Mouse (Mus musculus) liver, postnatal 0 days (tissue): Measurements from ENCODE around the gene Akap7. TPM values are rescaled to one million over a fixed set of nuclear protein-coding genes. Genes with fewer than 3 reads are reported as not detected.

Experiments used
- ATAC-seq: fragments of 200-750 bp; cut with Nextera tagmentation; 2 replicates; pipeline ENCODE4 v1.8.0; 2017; ENCODE audit warnings: mild to moderate bottlenecking, moderate library complexity
- DNase-seq: peaks from one replicate; pipeline ENCODE4 v3.0.0-alpha.2; 2016
- H3K27ac ChIP-seq: fragments of 300-500 bp; sonication (generic); 2 replicates; pipeline ENCODE4 v1.5.1; 2014; ENCODE audit warnings: antibody characterized with exemption, moderate library complexity, mild to moderate bottlenecking, low read depth
- H3K27me3 ChIP-seq: fragments of 300-500 bp; sonication (generic); 2 replicates; pipeline ENCODE4 v1.6.1; 2014; ENCODE audit warnings: low read length, control low read depth, mixed read lengths; ENCODE audit not compliant: insufficient read depth
- H3K36me3 ChIP-seq: fragments of 300-500 bp; sonication (generic); replicated peaks from 2 replicates; pipeline ENCODE4 v1.6.1; 2014; ENCODE audit warnings: mild to moderate bottlenecking, control low read depth, low read length, moderate library complexity, mixed read lengths; ENCODE audit not compliant: insufficient read depth
- H3K4me1 ChIP-seq: fragments of 300-500 bp; sonication (generic); 2 replicates; pipeline ENCODE4 v1.6.1; 2014; ENCODE audit warnings: antibody characterized with exemption, mild to moderate bottlenecking, control low read depth; ENCODE audit not compliant: insufficient read depth
- H3K4me2 ChIP-seq: fragments of 300-500 bp; sonication (generic); 2 replicates; pipeline ENCODE4 v1.6.1; 2014; ENCODE audit warnings: low read depth, mild to moderate bottlenecking, low read length, moderate library complexity, mixed read lengths
- H3K4me3 ChIP-seq: fragments of 300-500 bp; sonication (generic); 2 replicates; pipeline ENCODE4 v1.5.1; 2014; ENCODE audit warnings: low read depth, low read length
- H3K9ac ChIP-seq: fragments of 300-500 bp; sonication (generic); replicated peaks from 2 replicates; pipeline ENCODE4 v1.6.1; 2014; ENCODE audit warnings: mild to moderate bottlenecking, moderate library complexity
- H3K9me3 ChIP-seq: fragments of 300-500 bp; sonication (generic); 2 replicates; pipeline ENCODE4 v1.6.1; 2016; ENCODE audit warnings: mild to moderate bottlenecking, control low read depth, low read length, mixed read lengths
- CTCF ChIP-seq: sonication (generic); IDR thresholded peaks from 2 replicates; pipeline ENCODE4 v1.5.1; 2016; ENCODE audit warnings: antibody characterized with exemption, low read depth
- EP300 ChIP-seq: IDR thresholded peaks from 2 replicates; pipeline ENCODE4 v1.6.1; 2016; ENCODE audit warnings: antibody characterized with exemption, low read depth, mild to moderate bottlenecking
- WGBS: fragments of 180-500 bp; shearing (Covaris S2); extraction: QIAGEN DNeasy Blood & Tissue Kit; methylation state at CpG from one replicate; pipeline ENCODE4 v1.1.7; 2014; ENCODE audit not compliant: insufficient replicate concordance; 5-methylcytosine and 5-hydroxymethylcytosine counted together
- polyA plus RNA-seq: library from polyadenylated mRNA; unstranded; fragments of >200 nt; fragmentation: Nextera tagmentation; extraction: Ambion mirVana; gene quantifications from 2 replicates; pipeline ENCODE4 v1.2.1, GENCODE M21; 2015

Gene Akap7
- polyA plus RNA-seq, 1 experiment from 2014 or later = 15.9 TPM

GRCm38 (mm10) chr10:25273731-25274130 lies 33.9 kb downstream of the Akap7 start:
- Histone ChIP-seq H3K27me3 (no peaks in the 10 kb centered on the region), H3K4me3 (no peak overlapping the region)
- 77% methylated on average over 1 of the region's 1 CpGs for WGBS

GRCm38 (mm10) chr10:25271756-25272155 lies 35.9 kb downstream of the Akap7 start:
- Histone ChIP-seq H3K9ac (no peak overlapping the region), H3K9me3 (no peaks in the 10 kb centered on the region), H3K4me3 (no peak overlapping the region), H3K4me2 (no peak overlapping the region), H3K4me1 (0 out of 2 replicates have a peak, but pooled peaks cover 9% of the 10 kb centered on the region), H3K27me3 (no peaks in the 10 kb centered on the region), H3K27ac (no peak overlapping the region), H3K36me3 (0 out of 2 replicates have a peak, but pooled peaks cover 3% of the 10 kb centered on the region)
- TF ChIP-seq CTCF (no peak), EP300 (no peak)
- WGBS = 90% methylated on average over 2 of the region's 2 CpGs
- DNase-seq (no peak), ATAC-seq (no peak)

More at GRCm38 (mm10) chr10:25273731-25274130, 33.9 kb downstream of the Akap7 start:
- Histone ChIP-seq H3K9me3 (no peaks in the 10 kb centered on the region), H3K4me1 (0 out of 2 replicates have a peak, but pooled peaks cover 8% of the 10 kb centered on the region), H3K9ac (no peak overlapping the region), H3K27ac (no peak overlapping the region), H3K4me2 (no peak overlapping the region), H3K36me3 (no peaks in the 10 kb centered on the region)
- ATAC-seq (no peak), DNase-seq (no peak)
- TF ChIP-seq CTCF (no peak), EP300 (no peak)

GRCm38 (mm10) chr10:25271207-25271606 lies 36.5 kb downstream of the Akap7 start:
- Histone ChIP-seq H3K27me3 (no peaks in the 10 kb centered on the region), H3K36me3 (0 out of 2 replicates have a peak, but pooled peaks cover 3% of the 10 kb centered on the region), H3K27ac (no peak overlapping the region), H3K4me1 (0 out of 2 replicates have a peak, but pooled peaks cover 9% of the 10 kb centered on the region), H3K9ac (no peak overlapping the region), H3K4me3 (no peak overlapping the region), H3K4me2 (no peak overlapping the region), H3K9me3 (no peaks in the 10 kb centered on the region)
- TF ChIP-seq EP300 (no peak), CTCF (no peak)
- ATAC-seq (no peak), DNase-seq (no peak)
- 82% methylated on average over 8 of the region's 8 CpGs for WGBS

GRCm38 (mm10) chr10:25268476-25269351 lies 39.0 kb downstream of the Akap7 start:
- ATAC-seq (peak; percentile 62), DNase-seq (no peak)
- Histone ChIP-seq H3K4me3 (no peak overlapping the region), H3K9me3 (no peaks in the 10 kb centered on the region), H3K27me3 (no peaks in the 10 kb centered on the region), H3K9ac (no peak overlapping the region), H3K36me3 (0 out of 2 replicates have a peak, but pooled peaks cover 3% of the 10 kb centered on the region), H3K27ac (no peak overlapping the region), H3K4me1 (0 out of 2 replicates have a peak, but pooled peaks cover 2% of the 10 kb centered on the region), H3K4me2 (no peak overlapping the region)
- TF ChIP-seq EP300 (no peak), CTCF (peak; percentile 68)
- 48% methylated on average over 18 of the region's 18 CpGs for WGBS

DNA sequence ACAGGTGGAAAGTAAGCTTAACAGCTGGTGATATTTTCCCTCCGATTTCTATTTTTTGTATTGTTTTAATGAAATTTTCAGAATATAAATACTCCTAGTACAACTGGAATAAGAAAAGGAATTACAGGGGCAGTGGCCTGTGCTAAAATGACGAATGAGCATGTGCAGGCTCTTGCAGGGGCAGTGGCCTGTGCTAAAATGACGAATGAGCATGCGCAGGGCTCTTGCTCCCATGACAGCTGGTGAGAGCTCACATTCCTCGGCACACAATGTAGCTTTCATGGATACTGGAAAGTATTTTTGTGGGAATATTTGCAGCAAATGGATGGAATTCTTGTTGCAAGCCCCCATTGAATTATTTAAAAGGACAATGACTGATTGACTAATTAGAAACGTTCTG lies 46.5 kb downstream of the Akap7 start:
- H3K4me3 ChIP-seq = no peak overlapping the region
- H3K9me3 ChIP-seq = no peaks in the 10 kb centered on the region
- no peak for DNase-seq
- no peak overlapping the region for H3K4me2 ChIP-seq
- TF ChIP-seq CTCF = no peak
- TF ChIP-seq EP300 = no peak
- 76% methylated on average over 6 of the region's 6 CpGs for WGBS
- no peak overlapping the region for H3K27ac ChIP-seq
- no peaks in the 10 kb centered on the region for H3K4me1 ChIP-seq
- ATAC-seq = no peak
- H3K9ac ChIP-seq = no peak overlapping the region
- H3K36me3 ChIP-seq = no peaks in the 10 kb centered on the region
- no peaks in the 10 kb centered on the region for H3K27me3 ChIP-seq

DNA sequence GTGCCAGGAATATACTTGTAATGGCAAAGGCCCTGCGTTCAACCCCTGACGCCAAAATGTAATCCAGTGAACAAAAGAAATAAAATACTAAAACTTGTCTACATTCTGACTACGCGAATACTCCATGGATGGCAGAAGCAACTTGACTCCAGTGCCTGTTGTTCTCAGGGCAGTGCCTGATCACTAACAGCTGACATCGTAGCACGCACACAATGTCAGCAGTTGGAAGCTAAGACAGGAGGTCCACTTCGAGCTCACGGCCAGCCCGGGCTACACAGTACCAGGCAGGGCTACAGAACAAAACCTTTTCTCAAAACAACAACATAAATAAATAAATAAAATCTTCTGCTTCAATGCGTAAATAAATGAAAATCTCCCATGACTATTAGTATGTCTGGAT lies 46.9 kb downstream of the Akap7 start:
- WGBS = 93% methylated on average over 10 of the region's 10 CpGs
- no peak overlapping the region for H3K4me2 ChIP-seq
- no peaks in the 10 kb centered on the region for H3K36me3 ChIP-seq

More for the DNA sequence above, 46.9 kb downstream of the Akap7 start:
- no peak for ATAC-seq
- Histone ChIP-seq H3K27me3 (no peaks in the 10 kb centered on the region), H3K27ac (no peak overlapping the region), H3K4me3 (no peak overlapping the region), H3K9me3 (no peaks in the 10 kb centered on the region), H3K9ac (no peak overlapping the region), H3K4me1 (no peaks in the 10 kb centered on the region)
- no peak for DNase-seq
- TF ChIP-seq CTCF (no peak), EP300 (no peak)
